ENCODE assay signal across 31 mouse cellular contexts in the genomic region with DNA sequence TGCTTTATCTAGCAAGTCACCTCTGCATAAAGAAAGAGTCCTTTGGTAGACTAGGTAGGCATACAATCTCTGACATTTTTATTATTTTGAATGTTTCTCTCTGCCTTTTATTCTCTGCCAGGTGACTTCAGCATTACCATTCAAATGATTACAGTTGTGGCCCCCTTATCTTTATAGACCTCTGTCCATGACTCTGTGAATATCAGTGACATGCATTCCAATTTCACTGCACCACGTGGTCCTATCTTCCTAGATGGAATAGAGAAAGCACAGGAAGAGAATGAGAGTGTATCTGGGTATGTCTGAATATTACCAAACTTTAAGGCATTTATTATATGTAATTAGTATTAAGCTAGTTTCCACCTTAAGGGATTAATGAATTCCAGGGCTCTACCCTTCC. TPM values are rescaled to one million over a fixed set of nuclear protein-coding genes. Genes with fewer than 3 reads are reported as not detected.
"Had no signal": no experiment of that assay in that cellular context is flagged by ENCODE, and none has a peak within 500 bp of the region (broad histone marks: within the 10 kb centered on the region; RNA-seq: fewer than 3 reads in every experiment).

No protein-coding gene starts in this region.

- H3K4me3 ChIP-seq: layer of hippocampus, adult 2 months; limb, embryonic 10.5 days; limb, embryonic 13.5 days; megakaryocyte, embryonic 14.5 days; midbrain, embryonic 10.5 days; midbrain, embryonic 13.5 days had no signal

- H3K27ac ChIP-seq: kidney, postnatal 0 days; layer of hippocampus, adult 2 months; limb, embryonic 10.5 days; limb, embryonic 13.5 days; midbrain, embryonic 10.5 days; midbrain, embryonic 13.5 days; stomach, postnatal 0 days had no signal

- H3K27me3 ChIP-seq: limb, embryonic 13.5 days; megakaryocyte, embryonic 14.5 days; midbrain, embryonic 13.5 days had no signal

- DNase-seq: kidney, adult 18-20 months; kidney, adult 9 months; kidney, postnatal 25 days; layer of hippocampus, adult 9-11 months; lung, embryonic 14.5 days; lung, postnatal 36 days; right cerebral cortex, adult 18-20 months; right cerebral cortex, postnatal 14 days; right cerebral cortex, postnatal 4 days; thymus, adult 2 months; thymus, postnatal 14 days; thymus, postnatal 4 days had no signal

- H3K36me3 ChIP-seq: limb, embryonic 10.5 days; limb, embryonic 13.5 days; midbrain, embryonic 10.5 days; midbrain, embryonic 13.5 days had no signal

- H3K4me1 ChIP-seq: limb, embryonic 10.5 days; limb, embryonic 13.5 days; megakaryocyte, embryonic 14.5 days; midbrain, embryonic 10.5 days; midbrain, embryonic 13.5 days had no signal

- H3K9ac ChIP-seq: limb, embryonic 13.5 days; lung, embryonic 14.5 days; midbrain, embryonic 13.5 days had no signal

- H3K4me2 ChIP-seq: limb, embryonic 13.5 days; lung, embryonic 14.5 days; midbrain, embryonic 13.5 days had no signal

- ATAC-seq: intestine, embryonic 16.5 days; lung, postnatal 0 days; midbrain, embryonic 13.5 days had no signal

- H3K9me3 ChIP-seq: limb, embryonic 10.5 days; limb, embryonic 13.5 days; megakaryocyte, embryonic 14.5 days; midbrain, embryonic 10.5 days; midbrain, embryonic 13.5 days had no signal

RNA-seq across cellular contexts. Expression of gene Gif, which starts 10.9 kb away (rescaled TPM):
- total RNA-seq: layer of hippocampus, adult 2 months; layer of hippocampus, postnatal 25 days; left cerebral cortex, adult 18-20 months; left cerebral cortex, postnatal 25 days; liver, adult 2 months; midbrain, postnatal 0 days had no signal
- polyA plus RNA-seq: intestine, embryonic 16.5 days; kidney, postnatal 0 days; limb, embryonic 10.5 days; limb, embryonic 13.5 days; liver, adult 2 months; midbrain, embryonic 10.5 days; midbrain, embryonic 13.5 days; midbrain, postnatal 0 days; neural tube, embryonic 11.5 days; neural tube, embryonic 14.5 days had no signal

RNA-seq across cellular contexts. Expression of gene Oosp3, which starts 39.6 kb away (rescaled TPM):
- total RNA-seq: layer of hippocampus, adult 2 months; layer of hippocampus, postnatal 25 days; left cerebral cortex, adult 18-20 months; left cerebral cortex, postnatal 25 days; liver, adult 2 months; midbrain, postnatal 0 days had no signal
- polyA plus RNA-seq: intestine, embryonic 16.5 days; kidney, postnatal 0 days; large intestine, adult 2 months; limb, embryonic 10.5 days; limb, embryonic 13.5 days; liver, adult 2 months; lung, embryonic 14.5 days; lung, postnatal 0 days; midbrain, embryonic 10.5 days; midbrain, embryonic 13.5 days; midbrain, postnatal 0 days; neural tube, embryonic 11.5 days; neural tube, embryonic 14.5 days; stomach, embryonic 14.5 days; stomach, postnatal 0 days; thymus, adult 2 months had no signal

RNA-seq across cellular contexts. Expression of gene Oosp1, which starts 45.5 kb away (rescaled TPM):
- total RNA-seq: layer of hippocampus, adult 2 months; layer of hippocampus, postnatal 25 days; left cerebral cortex, adult 18-20 months; left cerebral cortex, postnatal 25 days; liver, adult 2 months; midbrain, postnatal 0 days had no signal
- polyA plus RNA-seq: intestine, embryonic 16.5 days; kidney, postnatal 0 days; large intestine, adult 2 months; limb, embryonic 10.5 days; limb, embryonic 13.5 days; liver, adult 2 months; lung, embryonic 14.5 days; lung, postnatal 0 days; midbrain, embryonic 10.5 days; midbrain, embryonic 13.5 days; midbrain, postnatal 0 days; neural tube, embryonic 11.5 days; neural tube, embryonic 14.5 days; stomach, embryonic 14.5 days; stomach, postnatal 0 days had no signal
